Mouse (Mus musculus): ENCODE measurements at regions not wholly inside any gene's neighbourhood (a gene's known extent, or its start where the extent isn't known, plus 50 kb on each side); places are given as distances from the start of the nearest gene placed in this dataset.

DNA sequence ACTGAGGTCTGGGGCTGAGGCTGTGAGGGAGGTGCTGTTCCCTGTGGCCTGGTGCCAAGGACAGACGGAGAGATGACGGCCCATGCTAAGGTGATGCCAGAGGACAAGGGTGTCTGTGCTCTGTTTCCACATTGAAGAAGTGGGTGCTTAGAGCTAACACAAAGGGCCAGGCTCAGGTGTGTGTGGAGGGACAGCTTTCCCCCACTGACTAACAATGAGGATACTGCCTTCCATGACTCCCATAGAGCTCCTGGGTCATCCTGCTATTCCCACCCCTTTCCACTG is 170.9 kb downstream of the Emx2 start:
- no peaks in the 10 kb centered on the region for H3K27me3 ChIP-seq (replicated peaks; ENCODE audit: control insufficient read depth, insufficient read depth, low read length)
- no peak overlapping the region for H3K27ac ChIP-seq (ENCODE audit: low read depth)
- no peak for DNase-seq (ENCODE audit: low spot score)
- H3K4me1 ChIP-seq (replicated peaks; ENCODE audit: control insufficient read depth, insufficient read depth, low read length) = no peaks in the 10 kb centered on the region
- no peaks in the 10 kb centered on the region for H3K36me3 ChIP-seq (ENCODE audit: control insufficient read depth, insufficient read depth, low read length)
- no peaks in the 10 kb centered on the region for H3K9me3 ChIP-seq (ENCODE audit: control insufficient read depth, low read length)
- 78% methylated on average over 2 of the region's 2 CpGs for WGBS
- H3K4me2 ChIP-seq (ENCODE audit: low read length) = no peak overlapping the region
- H3K9ac ChIP-seq (ENCODE audit: low read length) = no peak overlapping the region
- no peak for ATAC-seq (replicated peaks; ENCODE audit: low FRiP score, low TSS enrichment, low read depth)
- no peak overlapping the region for H3K4me3 ChIP-seq (ENCODE audit: low read depth, low read length)

DNA sequence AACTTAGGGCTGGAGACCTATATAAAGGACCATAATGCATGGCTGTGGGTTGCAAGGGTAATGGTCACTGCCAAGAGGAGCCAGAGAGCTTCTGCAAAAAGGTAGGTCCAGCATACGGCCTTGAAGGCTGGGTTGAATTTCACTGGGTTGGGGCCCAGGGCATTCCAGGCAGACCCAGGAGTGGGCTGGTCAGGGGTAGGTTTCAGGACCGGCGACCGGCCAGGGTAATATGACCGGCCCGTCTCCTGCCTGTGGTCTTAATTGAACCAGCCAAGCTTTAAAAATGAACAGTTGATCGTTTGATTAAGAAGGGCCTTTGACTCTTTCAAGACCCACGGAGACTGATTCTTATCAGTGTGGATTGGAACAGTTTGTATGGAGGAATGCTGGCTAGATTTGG is 171.9 kb downstream of the Emx2 start:
- ATAC-seq (replicated peaks; ENCODE audit: low FRiP score, low TSS enrichment, low read depth) (no peak), DNase-seq (ENCODE audit: low spot score) (no peak)
- 85% methylated on average over 8 of the region's 8 CpGs for WGBS
- Histone ChIP-seq H3K4me2 (ENCODE audit: low read length) (no peak overlapping the region), H3K36me3 (ENCODE audit: control insufficient read depth, insufficient read depth, low read length) (no peaks in the 10 kb centered on the region), H3K4me1 (replicated peaks; ENCODE audit: control insufficient read depth, insufficient read depth, low read length) (no peaks in the 10 kb centered on the region), H3K27ac (ENCODE audit: low read depth) (no peak overlapping the region), H3K9me3 (ENCODE audit: control insufficient read depth, low read length) (no peaks in the 10 kb centered on the region), H3K27me3 (replicated peaks; ENCODE audit: control insufficient read depth, insufficient read depth, low read length) (no peaks in the 10 kb centered on the region), H3K9ac (ENCODE audit: low read length) (no peak overlapping the region), H3K4me3 (ENCODE audit: low read depth, low read length) (no peak overlapping the region)

DNA sequence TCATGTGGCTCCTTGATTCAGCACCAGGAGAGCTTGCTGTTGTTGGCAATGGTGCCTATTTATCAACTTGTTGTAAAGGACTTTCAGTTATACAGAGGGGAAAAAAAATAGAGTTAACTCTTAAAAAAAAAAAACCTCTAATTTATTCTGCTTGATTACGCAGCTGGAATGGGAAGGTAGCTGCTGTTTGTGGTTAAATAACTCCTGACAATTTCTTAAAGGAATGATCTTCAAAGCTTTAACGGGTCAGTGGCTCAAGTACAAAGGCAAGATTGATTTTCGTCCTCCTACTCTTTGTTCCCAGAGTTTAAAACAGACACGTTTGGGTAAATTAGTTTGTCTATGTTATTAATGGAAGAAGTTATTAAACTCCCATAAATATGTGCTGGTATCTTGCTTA is 172.5 kb downstream of the Emx2 start:
- no peaks in the 10 kb centered on the region for H3K36me3 ChIP-seq (ENCODE audit: control insufficient read depth, insufficient read depth, low read length)
- DNase-seq (ENCODE audit: low spot score) (no peak), ATAC-seq (replicated peaks; ENCODE audit: low FRiP score, low TSS enrichment, low read depth) (no peak)
- H3K4me2 ChIP-seq (ENCODE audit: low read length) = no peak overlapping the region
- no peaks in the 10 kb centered on the region for H3K4me1 ChIP-seq (replicated peaks; ENCODE audit: control insufficient read depth, insufficient read depth, low read length)
- no peak overlapping the region for H3K27ac ChIP-seq (ENCODE audit: low read depth)
- H3K9me3 ChIP-seq (ENCODE audit: control insufficient read depth, low read length) = no peaks in the 10 kb centered on the region
- no peak overlapping the region for H3K9ac ChIP-seq (ENCODE audit: low read length)
- WGBS = 63% methylated on average over 4 of the region's 4 CpGs
- no peaks in the 10 kb centered on the region for H3K27me3 ChIP-seq (replicated peaks; ENCODE audit: control insufficient read depth, insufficient read depth, low read length)
- no peak overlapping the region for H3K4me3 ChIP-seq (ENCODE audit: low read depth, low read length)

DNA sequence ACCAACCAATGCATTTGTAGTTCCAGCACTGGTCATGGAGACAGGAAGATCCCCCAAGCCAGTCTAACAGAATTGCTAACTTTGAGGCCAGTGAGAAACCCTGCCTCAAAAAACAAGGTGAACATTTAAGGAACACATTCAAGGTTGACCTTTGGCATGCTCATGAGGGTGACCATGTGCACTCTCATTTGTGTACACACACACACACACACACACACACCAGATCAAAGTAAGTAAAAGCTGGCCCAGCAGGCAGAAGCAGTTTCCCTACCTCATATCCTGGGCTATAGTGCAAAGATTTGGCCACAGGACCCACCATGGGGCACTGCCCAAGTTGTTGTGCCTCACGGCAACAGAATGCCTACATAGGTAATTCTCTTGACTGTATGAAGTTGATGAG is 173.4 kb downstream of the Emx2 start:
- H3K4me1 ChIP-seq (replicated peaks; ENCODE audit: control insufficient read depth, insufficient read depth, low read length) = no peaks in the 10 kb centered on the region
- H3K27ac ChIP-seq (ENCODE audit: low read depth) = no peak overlapping the region
- H3K36me3 ChIP-seq (ENCODE audit: control insufficient read depth, insufficient read depth, low read length) = no peaks in the 10 kb centered on the region
- DNase-seq (ENCODE audit: low spot score) (no peak), ATAC-seq (replicated peaks; ENCODE audit: low FRiP score, low TSS enrichment, low read depth) (no peak)
- no peaks in the 10 kb centered on the region for H3K9me3 ChIP-seq (ENCODE audit: control insufficient read depth, low read length)
- H3K27me3 ChIP-seq (replicated peaks; ENCODE audit: control insufficient read depth, insufficient read depth, low read length) = no peaks in the 10 kb centered on the region
- H3K4me3 ChIP-seq (ENCODE audit: low read depth, low read length) = no peak overlapping the region
- 96% methylated on average over 1 of the region's 1 CpGs for WGBS
- no peak overlapping the region for H3K9ac ChIP-seq (ENCODE audit: low read length)
- no peak overlapping the region for H3K4me2 ChIP-seq (ENCODE audit: low read length)

GRCm38 (mm10) chr19:59636271-59636670 is 178.1 kb downstream of the Emx2 start:
- ATAC-seq (replicated peaks; ENCODE audit: low FRiP score, low TSS enrichment, low read depth) (no peak), DNase-seq (ENCODE audit: low spot score) (no peak)
- Histone ChIP-seq H3K9me3 (ENCODE audit: control insufficient read depth, low read length) (no peaks in the 10 kb centered on the region), H3K27me3 (replicated peaks; ENCODE audit: control insufficient read depth, insufficient read depth, low read length) (no peaks in the 10 kb centered on the region), H3K27ac (ENCODE audit: low read depth) (no peak overlapping the region), H3K4me1 (replicated peaks; ENCODE audit: control insufficient read depth, insufficient read depth, low read length) (no peaks in the 10 kb centered on the region), H3K9ac (ENCODE audit: low read length) (no peak overlapping the region), H3K4me2 (ENCODE audit: low read length) (no peak overlapping the region), H3K4me3 (ENCODE audit: low read depth, low read length) (no peak overlapping the region), H3K36me3 (ENCODE audit: control insufficient read depth, insufficient read depth, low read length) (no peaks in the 10 kb centered on the region)
- WGBS = 31% methylated on average over 8 of the region's 8 CpGs

GRCm38 (mm10) chr19:59642606-59643005 is 184.4 kb downstream of the Emx2 start:
- Histone ChIP-seq H3K4me3 (ENCODE audit: low read depth, low read length) (no peak overlapping the region), H3K27me3 (replicated peaks; ENCODE audit: control insufficient read depth, insufficient read depth, low read length) (no peaks in the 10 kb centered on the region), H3K9ac (ENCODE audit: low read length) (no peak overlapping the region), H3K27ac (ENCODE audit: low read depth) (no peak overlapping the region), H3K36me3 (ENCODE audit: control insufficient read depth, insufficient read depth, low read length) (no peaks in the 10 kb centered on the region), H3K9me3 (ENCODE audit: control insufficient read depth, low read length) (no peaks in the 10 kb centered on the region), H3K4me1 (replicated peaks; ENCODE audit: control insufficient read depth, insufficient read depth, low read length) (no peaks in the 10 kb centered on the region), H3K4me2 (ENCODE audit: low read length) (no peak overlapping the region)
- DNase-seq (ENCODE audit: low spot score) (no peak), ATAC-seq (replicated peaks; ENCODE audit: low FRiP score, low TSS enrichment, low read depth) (no peak)
- 85% methylated on average over 3 of the region's 3 CpGs for WGBS

GRCm38 (mm10) chr19:59646231-59646630 is 188.1 kb downstream of the Emx2 start:
- no peak overlapping the region for H3K27ac ChIP-seq (ENCODE audit: low read depth)
- H3K4me2 ChIP-seq (ENCODE audit: low read length) = no peak overlapping the region
- no peak overlapping the region for H3K9ac ChIP-seq (ENCODE audit: low read length)
- ATAC-seq (replicated peaks; ENCODE audit: low FRiP score, low TSS enrichment, low read depth) (no peak), DNase-seq (ENCODE audit: low spot score) (no peak)
- no peaks in the 10 kb centered on the region for H3K4me1 ChIP-seq (replicated peaks; ENCODE audit: control insufficient read depth, insufficient read depth, low read length)
- no peaks in the 10 kb centered on the region for H3K27me3 ChIP-seq (replicated peaks; ENCODE audit: control insufficient read depth, insufficient read depth, low read length)
- no peak overlapping the region for H3K4me3 ChIP-seq (ENCODE audit: low read depth, low read length)
- H3K9me3 ChIP-seq (ENCODE audit: control insufficient read depth, low read length) = no peaks in the 10 kb centered on the region
- no peaks in the 10 kb centered on the region for H3K36me3 ChIP-seq (ENCODE audit: control insufficient read depth, insufficient read depth, low read length)
- 79% methylated on average over 8 of the region's 8 CpGs for WGBS

DNA sequence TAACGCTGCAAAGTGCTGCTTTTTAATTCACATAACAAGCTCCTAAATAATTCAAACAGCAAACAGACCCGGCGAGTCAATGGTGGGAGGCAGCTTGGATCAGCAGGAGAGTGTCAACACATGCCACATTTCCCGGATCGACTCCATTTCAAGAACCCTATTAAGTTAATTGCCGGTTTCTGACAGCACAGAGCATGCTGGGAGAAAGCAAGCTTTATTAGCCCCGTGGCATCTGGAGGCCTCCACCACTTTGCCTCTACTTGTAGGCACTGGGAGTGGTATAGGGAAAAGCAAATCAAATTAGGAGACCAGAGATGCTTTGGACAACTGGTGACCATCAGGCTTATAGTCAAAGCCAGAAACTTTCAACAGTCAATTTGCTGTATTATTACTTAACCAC is 188.5 kb downstream of the Emx2 start:
- ATAC-seq (replicated peaks; ENCODE audit: low FRiP score, low TSS enrichment, low read depth) = no peak
- no peak overlapping the region for H3K9ac ChIP-seq (ENCODE audit: low read length)
- H3K27ac ChIP-seq (ENCODE audit: low read depth) = no peak overlapping the region
- 65% methylated on average over 7 of the region's 7 CpGs for WGBS
- no peaks in the 10 kb centered on the region for H3K9me3 ChIP-seq (ENCODE audit: control insufficient read depth, low read length)
- H3K4me2 ChIP-seq (ENCODE audit: low read length) = no peak overlapping the region
- no peaks in the 10 kb centered on the region for H3K27me3 ChIP-seq (replicated peaks; ENCODE audit: control insufficient read depth, insufficient read depth, low read length)
- no peaks in the 10 kb centered on the region for H3K4me1 ChIP-seq (replicated peaks; ENCODE audit: control insufficient read depth, insufficient read depth, low read length)
- DNase-seq (ENCODE audit: low spot score) = no peak
- no peak overlapping the region for H3K4me3 ChIP-seq (ENCODE audit: low read depth, low read length)
- no peaks in the 10 kb centered on the region for H3K36me3 ChIP-seq (ENCODE audit: control insufficient read depth, insufficient read depth, low read length)

GRCm38 (mm10) chr19:59649421-59649820 is 191.2 kb downstream of the Emx2 start:
- ATAC-seq (replicated peaks; ENCODE audit: low FRiP score, low TSS enrichment, low read depth) (no peak), DNase-seq (ENCODE audit: low spot score) (no peak)
- no peaks in the 10 kb centered on the region for H3K27me3 ChIP-seq (replicated peaks; ENCODE audit: control insufficient read depth, insufficient read depth, low read length)
- no peak overlapping the region for H3K4me2 ChIP-seq (ENCODE audit: low read length)
- H3K9me3 ChIP-seq (ENCODE audit: control insufficient read depth, low read length) = no peaks in the 10 kb centered on the region
- no peaks in the 10 kb centered on the region for H3K4me1 ChIP-seq (replicated peaks; ENCODE audit: control insufficient read depth, insufficient read depth, low read length)
- H3K27ac ChIP-seq (ENCODE audit: low read depth) = no peak overlapping the region
- H3K9ac ChIP-seq (ENCODE audit: low read length) = no peak overlapping the region
- 76% methylated on average over 5 of the region's 5 CpGs for WGBS
- no peaks in the 10 kb centered on the region for H3K36me3 ChIP-seq (ENCODE audit: control insufficient read depth, insufficient read depth, low read length)
- H3K4me3 ChIP-seq (ENCODE audit: low read depth, low read length) = no peak overlapping the region
